Mouse (Mus musculus) left cerebral cortex, adult 2 months (tissue): ENCODE data around the gene Pabpc4. TPM values are rescaled to one million over a fixed set of nuclear protein-coding genes. Genes with fewer than 3 reads are reported as not detected.
A peak's percentile ranks its signal among the peaks of the same experiment; 100 is the strongest.

ENCODE experiments used
- DNase-seq, 2 experiments: peaks; one replicate each; pipeline ENCODE4 v3.0.0; 2021 to 2022; ENCODE audit warnings: low spot score in 2 of 2, mixed read lengths in 1 of 2; ENCODE audit errors: extremely low spot score in 1 of 2
- H3K27ac ChIP-seq: fragments of 200-600 bp; 2 replicates; pipeline ENCODE4 v1.8.1; 2022
- H3K4me3 ChIP-seq: fragments of 200-600 bp; 2 replicates; pipeline ENCODE4 v1.8.1; 2022
- CTCF ChIP-seq: fragments of 200-600 bp; IDR thresholded peaks from 2 replicates; pipeline ENCODE4 v1.8.1; 2022; ENCODE audit warnings: antibody characterized with exemption, mild to moderate bottlenecking, moderate library complexity
- intact Hi-C: fragments of 180-260 bp; cut with DNase I; formaldehyde crosslinking; loops from one replicate; pipeline ENCODE4 v1.15.1; 2025
- total RNA-seq, 2 experiments: library from RNA; stranded (reverse); gene quantifications; 2 replicates each; pipeline ENCODE4 v1.2.3; 2021

Gene Pabpc4
- total RNA-seq, 2 experiments from 2014 or later = 44.9 to 45.4 TPM

- intact Hi-C loops = no loop called here
- TF ChIP-seq CTCF = no peak
- peak within 1 kb of the TSS; percentile 34 for H3K4me3 ChIP-seq
- DNase-seq = no peak
- H3K27ac ChIP-seq = no peak within 1 kb of the TSS
These were observed 28.6 kb upstream of the Pabpc4 start, which contains the start of gene Heyl for GRCm38 (mm10) chr4:123233492-123234084. Gene Heyl, plus strand, starts transcription at chr4:123233556.

GRCm38 (mm10) chr4:123235835-123236430 lies 26.2 kb upstream of the Pabpc4 start:
- no peak for TF ChIP-seq CTCF
- Histone ChIP-seq H3K27ac (no peak overlapping the region), H3K4me3 (no peak overlapping the region)
- intact Hi-C loops = no loop called here
- DNase-seq = no peak

- DNase-seq = no peak
- no peak overlapping the region for H3K27ac ChIP-seq
- TF ChIP-seq CTCF = no peak
- intact Hi-C loops = no loop called here
- H3K4me3 ChIP-seq = no peak overlapping the region
These were observed 25.6 kb upstream of the Pabpc4 start for GRCm38 (mm10) chr4:123236431-123237031.

GRCm38 (mm10) chr4:123237386-123238266 lies 24.5 kb upstream of the Pabpc4 start:
- no peak for TF ChIP-seq CTCF
- H3K27ac ChIP-seq = no peak overlapping the region; the same call in 1 of the 2 replicates
- no peak for DNase-seq
- H3K4me3 ChIP-seq = no peak overlapping the region
- intact Hi-C loops = no loop called here

- DNase-seq = no peak
- intact Hi-C loops = no loop called here
- TF ChIP-seq CTCF = no peak; the same call in 1 of the 2 replicates
- H3K27ac ChIP-seq = peak overlapping the region; percentile 32; the same call in 1 of the 2 replicates
- H3K4me3 ChIP-seq = no peak overlapping the region
These were observed 22.6 kb upstream of the Pabpc4 start for GRCm38 (mm10) chr4:123239361-123240203.

- intact Hi-C loops = no loop called here
- Histone ChIP-seq H3K27ac (no peak overlapping the region), H3K4me3 (no peak overlapping the region)
- TF ChIP-seq CTCF = no peak
- DNase-seq = no peak
These were observed 15.9 kb upstream of the Pabpc4 start for GRCm38 (mm10) chr4:123246221-123246620.

- Histone ChIP-seq H3K4me3 (no peak overlapping the region), H3K27ac (no peak overlapping the region)
- TF ChIP-seq CTCF = no peak
- DNase-seq = no peak
- intact Hi-C loops = no loop called here
These were observed 15.5 kb upstream of the Pabpc4 start for GRCm38 (mm10) chr4:123246651-123247050.

- H3K4me3 ChIP-seq = no peak overlapping the region
- no peak for TF ChIP-seq CTCF
- intact Hi-C loops = no loop called here
- DNase-seq = no peak
- no peak overlapping the region for H3K27ac ChIP-seq
These were observed 14.8 kb upstream of the Pabpc4 start for GRCm38 (mm10) chr4:123247147-123247880.

- intact Hi-C loops = no loop called here
- peak; percentile 41 to 67 for DNase-seq
- peak; percentile 14; the same call in 1 of the 2 replicates for TF ChIP-seq CTCF
- Histone ChIP-seq H3K4me3 (no peak overlapping the region), H3K27ac (peak overlapping the region; percentile 56; the same call in 1 of the 2 replicates)
These were observed 13.1 kb upstream of the Pabpc4 start for GRCm38 (mm10) chr4:123248971-123249567.

- intact Hi-C loops = loop anchor here (5.0 kb wide), 1 partner anchor 255 kb away; the partner anchor contains the start of gene Mycl
- DNase-seq = no peak
- Histone ChIP-seq H3K27ac (no peak overlapping the region), H3K4me3 (no peak overlapping the region)
- TF ChIP-seq CTCF = no peak
These were observed 9.9 kb upstream of the Pabpc4 start for GRCm38 (mm10) chr4:123252214-123252613.
